ENCODE assay signal across 8 mouse cellular contexts in genomic region chr12:103494486-103494885, GRCm38 (mm10). TPM values are rescaled to one million over a fixed set of nuclear protein-coding genes. Genes with fewer than 3 reads are reported as not detected.
DNase-seq lines count a peak whose midpoint lies in the region; ATAC-seq lines count a peak whose summit lies in the region.

No protein-coding gene starts in this region.

- peak; percentile 50 for DNase-seq in gastrocnemius, adult 18-20 months (ENCODE audit: low spot score)
- DNase-seq in gastrocnemius, postnatal 25 days, result no peak
- peak; percentile 50 for DNase-seq in right cerebral cortex, postnatal 14 days
- no peak for DNase-seq in right cerebral cortex, postnatal 10 days (ENCODE audit: low spot score in 2 of 2)
- peak; percentile 40 for DNase-seq in cerebellum, adult 8-10 months
- DNase-seq in thymus, postnatal 14 days, result peak; percentile 74

- peak; percentile 59 for ATAC-seq in inflammation-experienced regulatory T-cells, adult 6 months
- ATAC-seq in megakaryocyte progenitor cell, adult 5-6 weeks (replicated peaks; ENCODE audit: poor library complexity), result peak; percentile 80

RNA-seq across cellular contexts. Expression of gene Ifi27l2b, which starts 37.5 kb away (rescaled TPM):
- total RNA-seq in gastrocnemius, adult 18-20 months (2021), result not detected
- total RNA-seq in gastrocnemius, postnatal 25 days (2021), result not detected
- polyA plus RNA-seq in inflammation-experienced regulatory T-cells, adult 6 months (2017; shearing (Covaris generic)), result not detected
- not detected in 2 replicates for total RNA-seq in megakaryocyte progenitor cell, adult 5-6 weeks (2015)
- not detected in 2 replicates for total RNA-seq in megakaryocyte progenitor cell, adult 5-6 weeks (2017)

RNA-seq across cellular contexts. Expression of gene Ppp4r4, which starts 37.6 kb away (rescaled TPM):
- under 1 TPM; 0.21 to 0.71 TPM for total RNA-seq in gastrocnemius, adult 18-20 months (2021)
- under 1 TPM; 0.29 to 0.33 TPM for total RNA-seq in gastrocnemius, postnatal 25 days (2021)
- under 1 TPM in 1 of 3 experiments, not detected in 2; 0.28 TPM for polyA plus RNA-seq in inflammation-experienced regulatory T-cells, adult 6 months (2017; shearing (Covaris generic))
- total RNA-seq in megakaryocyte progenitor cell, adult 5-6 weeks (2015), result 0.10 TPM in 1 of 2 replicates, not detected in the other
- not detected in 2 replicates for total RNA-seq in megakaryocyte progenitor cell, adult 5-6 weeks (2017)

RNA-seq across cellular contexts. Expression of gene Ifi27l2a, which starts 51.0 kb away (rescaled TPM):
- total RNA-seq in gastrocnemius, adult 18-20 months (2021), result 10 to 100 TPM; 15.5 to 29.8 TPM
- 10 to 100 TPM in 1 of 2 experiments, 1 to 10 TPM in 1; 6.4 to 44.3 TPM for total RNA-seq in gastrocnemius, postnatal 25 days (2021)
- polyA plus RNA-seq in inflammation-experienced regulatory T-cells, adult 6 months (2017; shearing (Covaris generic)), result 1,000 to 10,000 TPM in 1 of 3 experiments, 100 to 1,000 TPM in 2; 960 to 1,720 (median 961) TPM
- total RNA-seq in megakaryocyte progenitor cell, adult 5-6 weeks (2015), result 6.0 and 9.2 TPM in 2 replicates
- 11.5 and 11.6 TPM in 2 replicates for total RNA-seq in megakaryocyte progenitor cell, adult 5-6 weeks (2017)

Comparison
In these comparisons a context has a peak if more than half of its experiments do, and no peak if none do; other contexts are left out.
1. DNase-seq: peak in gastrocnemius, adult 18-20 months (single experiment), right cerebral cortex, postnatal 14 days (single experiment), cerebellum, adult 8-10 months (single experiment) and thymus, postnatal 14 days (single experiment); none in gastrocnemius, postnatal 25 days (single experiment) and right cerebral cortex, postnatal 10 days (0 of 2).